Mouse (Mus musculus): Measurements from ENCODE around the gene Ltbp1.
A peak's percentile ranks its signal among the peaks of the same experiment; 100 is the strongest.

Ltbp1 gene

GRCm38 (mm10) chr17:75172685-75173205 lies 167.4 kb downstream of the Ltbp1 start:
- DNase-seq (ENCODE audit: low spot score in 2 of 2), result no peak

GRCm38 (mm10) chr17:75174501-75174900 lies 169.1 kb downstream of the Ltbp1 start:
- no peak for DNase-seq (ENCODE audit: low spot score in 2 of 2)

- DNase-seq (ENCODE audit: low spot score in 2 of 2), result peak in 1 of 2 experiments; percentile 16
Observed at GRCm38 (mm10) chr17:75177920-75178867, 172.8 kb downstream of the Ltbp1 start.

GRCm38 (mm10) chr17:75179001-75179400 lies 173.6 kb downstream of the Ltbp1 start:
- DNase-seq (ENCODE audit: low spot score in 2 of 2), result no peak

- DNase-seq (ENCODE audit: low spot score in 2 of 2), result no peak
Observed at GRCm38 (mm10) chr17:75180301-75180700, 174.9 kb downstream of the Ltbp1 start.

GRCm38 (mm10) chr17:75180956-75181588 lies 175.7 kb downstream of the Ltbp1 start:
- DNase-seq (ENCODE audit: low spot score in 2 of 2), result no peak

GRCm38 (mm10) chr17:75182319-75183001 lies 177.1 kb downstream of the Ltbp1 start:
- no peak for DNase-seq (ENCODE audit: low spot score in 2 of 2)

- DNase-seq (ENCODE audit: low spot score in 2 of 2), result no peak
Observed at GRCm38 (mm10) chr17:75186732-75187509, 181.6 kb downstream of the Ltbp1 start.

- no peak for DNase-seq (ENCODE audit: low spot score in 2 of 2)
Observed at GRCm38 (mm10) chr17:75196952-75197351, 191.6 kb downstream of the Ltbp1 start.

DNA sequence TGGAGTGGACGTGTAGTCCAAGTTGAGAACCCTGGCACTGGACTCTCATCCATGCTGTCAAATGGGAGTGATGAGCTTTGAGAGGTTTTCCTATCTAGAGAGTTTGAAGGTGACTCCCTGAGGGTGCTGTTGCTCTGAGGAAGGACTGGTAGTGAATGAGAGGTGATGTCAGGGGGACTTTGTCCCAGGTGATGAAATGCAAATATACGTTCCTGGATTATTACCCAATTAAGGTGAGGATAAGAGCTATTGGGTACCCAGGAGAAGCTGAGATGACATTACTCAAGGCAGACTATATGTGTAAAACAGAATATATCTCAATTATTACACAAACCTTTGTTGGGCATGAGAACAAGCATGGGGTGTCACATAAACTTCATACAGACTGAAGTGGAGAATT lies 193.4 kb downstream of the Ltbp1 start:
- DNase-seq (ENCODE audit: low spot score in 2 of 2), result no peak

- DNase-seq (ENCODE audit: low spot score in 2 of 2), result no peak
Observed at GRCm38 (mm10) chr17:75199694-75200093, 194.3 kb downstream of the Ltbp1 start.

DNA sequence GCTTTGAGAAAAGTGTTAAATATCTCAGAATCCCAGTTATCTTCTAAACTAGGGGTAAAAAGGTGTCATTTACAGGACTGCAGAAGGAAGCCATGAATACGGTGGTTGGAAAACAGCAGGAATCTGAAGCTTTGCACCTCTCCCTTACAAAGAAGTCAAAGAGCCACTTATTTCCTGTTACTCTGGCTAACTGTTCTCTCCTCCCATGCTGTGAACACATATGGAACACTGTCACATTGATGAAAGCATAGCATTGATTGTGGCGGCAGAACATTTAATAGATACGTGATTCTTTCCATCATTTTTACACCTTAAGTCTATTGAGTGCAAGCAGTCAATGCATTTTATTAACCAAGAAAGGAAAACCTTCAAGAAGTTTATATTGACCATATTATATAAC lies 196.9 kb downstream of the Ltbp1 start:
- DNase-seq (ENCODE audit: low spot score in 2 of 2), result no peak

DNA sequence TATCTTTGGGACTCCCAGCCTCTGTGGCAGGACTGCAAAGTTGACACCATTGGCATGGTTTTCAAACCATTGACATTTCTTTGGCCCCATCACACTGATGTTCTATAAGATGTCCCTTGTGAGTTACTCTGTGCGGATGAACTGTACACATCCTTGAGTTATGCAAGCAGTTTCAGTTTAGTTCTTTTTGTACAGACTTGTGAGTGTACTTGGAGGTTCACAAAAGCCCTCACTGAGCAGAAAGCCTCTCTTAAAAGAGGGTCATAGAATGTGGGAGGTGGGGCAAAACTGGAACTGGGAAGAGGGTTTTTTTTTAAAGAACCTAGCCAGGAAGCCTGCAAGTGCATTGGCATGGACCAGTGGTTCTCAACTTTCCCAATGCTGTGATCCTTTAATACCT lies 198.7 kb downstream of the Ltbp1 start:
- no peak for DNase-seq (ENCODE audit: low spot score in 2 of 2)

DNA sequence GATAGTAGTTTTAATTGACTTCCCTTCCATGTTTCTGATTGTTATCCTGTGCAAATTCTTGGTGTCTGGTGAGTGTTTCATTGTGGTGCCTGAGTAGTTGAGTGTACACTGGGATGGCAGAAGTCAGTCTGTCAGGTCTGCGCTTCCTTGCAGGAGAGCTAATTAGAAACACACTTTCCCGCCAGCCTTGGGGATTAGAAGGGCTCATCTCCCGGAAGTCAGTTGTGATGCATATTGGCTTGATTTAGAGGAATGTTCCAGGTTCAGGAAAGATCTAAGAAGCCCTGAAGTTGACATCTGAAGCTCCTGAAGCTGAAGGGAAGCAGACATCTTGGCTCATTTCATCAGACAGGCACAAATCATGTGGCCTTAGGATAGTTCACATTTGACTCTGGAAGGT lies 200.9 kb downstream of the Ltbp1 start:
- DNase-seq (ENCODE audit: low spot score in 2 of 2), result no peak

DNA sequence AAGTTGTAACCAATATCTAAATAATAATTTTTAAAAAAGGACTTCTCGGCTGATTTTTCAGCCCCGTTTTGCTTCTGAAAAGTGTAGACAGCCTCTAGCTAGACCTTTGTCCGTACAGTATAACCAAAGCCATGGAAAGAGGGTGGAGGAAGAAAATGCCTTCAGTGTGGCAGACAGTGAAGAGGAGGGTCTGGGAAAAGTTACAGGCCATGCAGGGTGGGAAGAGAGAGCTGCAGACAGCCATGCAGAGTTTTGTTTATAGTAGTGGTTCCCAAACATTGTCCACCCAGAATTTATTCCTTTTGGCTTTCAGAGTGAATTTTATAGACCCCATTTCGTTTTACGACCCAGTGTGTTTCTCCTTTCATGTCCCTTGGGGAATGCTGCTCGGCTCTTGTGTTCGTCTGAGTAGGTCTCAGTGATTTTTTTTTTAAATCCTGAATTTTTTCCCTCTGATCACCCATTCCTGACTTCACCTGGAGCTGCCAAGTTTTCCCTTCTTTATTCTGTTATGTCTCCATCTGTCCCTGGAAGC lies 202.9 kb downstream of the Ltbp1 start:
- DNase-seq (ENCODE audit: low spot score in 2 of 2), result no peak

- DNase-seq (ENCODE audit: low spot score in 2 of 2), result no peak
Observed at GRCm38 (mm10) chr17:75210526-75210925, 205.2 kb downstream of the Ltbp1 start.

- no peak for DNase-seq (ENCODE audit: low spot score in 2 of 2)
Observed at GRCm38 (mm10) chr17:75216362-75216761, 211.0 kb downstream of the Ltbp1 start.

DNA sequence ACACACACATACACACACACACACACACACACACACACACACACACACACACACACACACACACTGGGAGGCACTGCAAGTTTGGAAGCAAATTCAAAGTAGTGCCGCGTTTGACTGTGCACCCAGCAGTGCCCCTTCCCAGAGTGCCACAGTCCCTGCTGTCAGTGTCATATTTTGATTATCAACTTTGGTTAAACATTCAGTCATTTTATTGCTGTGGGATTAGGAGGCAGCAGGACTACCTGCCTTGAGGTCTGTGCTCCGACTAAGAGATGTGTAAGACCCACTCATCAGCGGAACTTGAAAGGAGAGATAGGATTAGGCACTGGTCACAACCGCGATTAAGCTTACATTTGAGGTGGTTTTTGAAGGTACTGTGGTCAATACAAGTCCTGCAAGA lies 213.3 kb downstream of the Ltbp1 start:
- no peak for DNase-seq (ENCODE audit: low spot score in 2 of 2)

DNA sequence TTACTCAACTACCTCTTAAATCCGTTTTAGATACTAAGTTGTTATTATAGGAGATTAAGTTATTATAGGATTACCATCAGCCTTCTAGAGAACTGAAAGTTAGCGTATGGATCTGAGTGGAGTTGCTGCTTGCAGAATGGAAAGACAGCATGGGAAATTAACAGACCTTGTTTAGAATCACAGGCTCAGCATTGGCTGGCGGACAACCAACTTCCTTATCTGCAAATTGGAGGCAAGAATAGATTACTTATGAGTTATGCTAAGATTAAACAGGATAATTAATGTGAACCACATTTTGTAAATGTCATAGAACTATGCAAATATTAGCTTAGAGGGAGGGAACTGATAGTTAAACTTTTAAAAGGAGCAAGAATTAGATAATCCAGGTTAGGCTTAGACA lies 223.0 kb downstream of the Ltbp1 start:
- no peak for DNase-seq (ENCODE audit: low spot score in 2 of 2)

DNA sequence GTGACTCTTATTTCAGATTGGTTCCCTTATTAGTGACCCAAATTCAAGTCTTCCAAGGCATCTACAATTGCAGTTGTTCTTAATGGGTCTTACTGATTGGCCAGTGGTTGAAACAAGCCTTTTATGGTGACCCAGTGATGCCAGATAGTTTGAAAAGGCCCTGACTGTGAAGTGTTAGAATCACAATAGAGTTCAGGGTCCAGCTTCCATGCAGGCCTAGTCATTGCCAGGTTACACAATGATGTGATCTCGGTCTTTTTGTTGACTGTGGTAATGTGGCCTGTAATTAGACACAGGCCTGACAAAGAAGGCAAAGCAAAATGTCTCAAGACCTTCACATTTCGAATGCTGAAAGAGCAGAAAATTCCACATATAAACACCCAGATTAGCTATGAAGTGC lies 227.8 kb downstream of the Ltbp1 start:
- DNase-seq (ENCODE audit: low spot score in 2 of 2), result no peak

DNA sequence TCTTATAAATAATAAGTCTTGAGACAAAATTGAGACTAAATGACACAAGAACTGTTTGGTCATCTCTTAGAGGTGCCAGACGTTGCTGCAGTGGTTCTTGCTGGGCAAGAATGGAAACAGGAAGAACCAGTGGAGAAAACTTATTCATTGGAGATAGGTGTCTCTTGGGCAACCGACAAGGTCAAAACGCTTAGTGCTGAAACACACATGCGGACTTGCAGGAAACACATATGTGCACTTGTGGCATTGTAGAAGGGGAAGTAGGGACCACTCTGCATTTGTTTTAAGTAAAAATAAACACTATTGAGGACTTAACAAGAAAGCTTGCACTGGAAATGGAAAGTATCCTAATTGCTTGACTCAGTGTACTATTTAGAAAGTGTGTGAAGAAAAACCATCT lies 228.6 kb downstream of the Ltbp1 start:
- DNase-seq (ENCODE audit: low spot score in 2 of 2), result no peak

Measured in right cerebral cortex, postnatal 36 days (tissue).